Mouse (Mus musculus) hindbrain, embryonic 11.5 days (tissue): ENCODE results near the gene Syne1. TPM values are rescaled to one million over a fixed set of nuclear protein-coding genes. Genes with fewer than 3 reads are reported as not detected.

ENCODE experiments used
- ATAC-seq: fragments of 200-750 bp; cut with Nextera tagmentation; 2 replicates; pipeline ENCODE4 v1.8.0; 2017; ENCODE audit warnings: mild to moderate bottlenecking, moderate TSS enrichment, moderate library complexity; ENCODE audit not compliant: low FRiP score
- DNase-seq: peaks from one replicate; pipeline ENCODE4 v3.0.0-alpha.2; 2015; ENCODE audit warnings: low spot score
- H3K27ac ChIP-seq: fragments of 300-500 bp; sonication (generic); 2 replicates; pipeline ENCODE4 v1.5.1; 2014; ENCODE audit warnings: mild to moderate bottlenecking, low read depth, low read length
- H3K27me3 ChIP-seq: fragments of 300-500 bp; sonication (generic); 2 replicates; pipeline ENCODE4 v1.6.1; 2014; ENCODE audit warnings: mild to moderate bottlenecking, low read length, moderate library complexity, mixed read lengths; ENCODE audit not compliant: control insufficient read depth, insufficient read depth
- H3K36me3 ChIP-seq: fragments of 300-500 bp; sonication (generic); 2 replicates; pipeline ENCODE4 v1.6.1; 2014; ENCODE audit warnings: mild to moderate bottlenecking, low read length, moderate library complexity, mixed read lengths; ENCODE audit not compliant: control insufficient read depth, insufficient read depth
- H3K4me1 ChIP-seq: fragments of 300-500 bp; sonication (generic); replicated peaks from 2 replicates; pipeline ENCODE4 v1.6.1; 2014; ENCODE audit warnings: low read length, mixed read lengths; ENCODE audit not compliant: control insufficient read depth, insufficient read depth
- H3K4me2 ChIP-seq: fragments of 300-500 bp; sonication (generic); replicated peaks from 2 replicates; pipeline ENCODE4 v1.6.1; 2014; ENCODE audit warnings: mild to moderate bottlenecking, low read depth, low read length
- H3K4me3 ChIP-seq: fragments of 300-500 bp; sonication (generic); 2 replicates; pipeline ENCODE4 v1.5.1; 2014; ENCODE audit warnings: low read depth, low read length
- H3K9ac ChIP-seq: fragments of 300-500 bp; sonication (generic); 2 replicates; pipeline ENCODE4 v1.6.1; 2014; ENCODE audit warnings: low read depth, low read length
- H3K9me3 ChIP-seq: fragments of 300-500 bp; sonication (generic); 2 replicates; pipeline ENCODE4 v1.6.1; 2016; ENCODE audit warnings: low read length; ENCODE audit not compliant: control insufficient read depth
- WGBS: fragments of 180-500 bp; shearing (Covaris S2); extraction: QIAGEN DNeasy Blood & Tissue Kit; methylation state at CpG from one replicate; pipeline ENCODE4 v1.1.7; 2014; 5-methylcytosine and 5-hydroxymethylcytosine counted together
- polyA plus RNA-seq: library from polyadenylated mRNA; unstranded; fragments of >200 nt; fragmentation: Nextera tagmentation; extraction: Ambion mirVana; gene quantifications from 2 replicates; pipeline ENCODE4 v1.2.1, GENCODE M21; 2014

The Syne1 gene
- 4.5 and 6.3 TPM in 2 replicates for polyA plus RNA-seq

DNA sequence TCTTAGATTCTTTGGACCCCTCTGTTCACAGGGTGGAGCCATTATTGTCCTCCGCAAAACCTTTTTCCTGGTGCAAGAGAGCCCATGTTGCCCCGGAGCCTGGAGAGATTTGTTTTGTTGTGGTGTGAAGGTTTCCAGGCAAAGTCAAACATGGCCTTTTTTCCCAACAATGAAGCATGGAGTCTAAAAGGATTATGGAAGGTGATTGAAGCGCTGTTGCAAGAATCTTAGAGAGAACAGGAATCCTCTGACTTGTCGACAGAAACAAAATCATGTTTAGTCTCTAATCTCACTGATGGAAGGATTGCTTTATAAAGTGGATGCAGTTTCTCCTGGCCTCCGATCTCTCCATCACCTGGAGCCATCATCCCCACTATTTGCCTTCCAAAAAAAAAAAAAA lies at the start of gene Syne1:
Syne1 (minus strand) TSS at position 101 of the 400 bp plus-strand sequence.
- peaks cover 2% of the 10 kb centered on the region for H3K27me3 ChIP-seq
- peaks cover 3% of the 10 kb centered on the region; the same call in 1 of the 2 replicates for H3K4me1 ChIP-seq
- DNase-seq: no peak
- ATAC-seq: no peak
- H3K27ac ChIP-seq: no peak within 1 kb of the TSS
- H3K9me3 ChIP-seq: no peaks in the 10 kb centered on the region
- 68% methylated on average over 5 of the region's 5 CpGs for WGBS
- H3K4me3 ChIP-seq: peak within 1 kb of the TSS; percentile 54
- peak within 1 kb of the TSS; percentile 61 for H3K9ac ChIP-seq
- peak within 1 kb of the TSS; percentile 94 for H3K4me2 ChIP-seq
- no peaks in the 10 kb centered on the region for H3K36me3 ChIP-seq

DNA sequence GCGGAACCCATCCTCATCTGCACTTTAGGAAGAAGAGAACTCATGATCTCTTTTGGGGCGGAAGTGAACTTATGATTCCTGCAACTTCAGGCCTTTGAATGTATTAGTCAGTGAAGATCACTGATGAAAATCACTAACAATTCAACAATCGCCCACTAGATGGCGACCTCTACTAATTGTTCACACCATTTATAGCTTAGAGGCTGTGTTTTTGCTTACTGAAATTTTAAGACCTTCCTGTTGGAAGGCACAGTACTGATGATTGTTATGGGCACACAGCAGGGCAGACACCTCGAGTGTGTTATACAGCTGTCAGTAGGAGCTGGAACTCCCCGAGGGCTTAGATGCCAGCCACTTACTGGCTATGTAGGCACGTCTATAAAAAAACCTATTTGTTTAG lies 48.8 kb upstream of the Syne1 start:
- no peak overlapping the region for H3K27ac ChIP-seq
- DNase-seq: peak; percentile 85
- no peak overlapping the region for H3K4me3 ChIP-seq
- 22% methylated on average over 7 of the region's 7 CpGs for WGBS
- H3K9ac ChIP-seq: no peak overlapping the region
- no peak overlapping the region for H3K4me2 ChIP-seq
- H3K36me3 ChIP-seq: no peaks in the 10 kb centered on the region
- no peaks in the 10 kb centered on the region for H3K4me1 ChIP-seq
- ATAC-seq: peak; percentile 66
- no peaks in the 10 kb centered on the region for H3K9me3 ChIP-seq
- H3K27me3 ChIP-seq: no peaks in the 10 kb centered on the region

DNA sequence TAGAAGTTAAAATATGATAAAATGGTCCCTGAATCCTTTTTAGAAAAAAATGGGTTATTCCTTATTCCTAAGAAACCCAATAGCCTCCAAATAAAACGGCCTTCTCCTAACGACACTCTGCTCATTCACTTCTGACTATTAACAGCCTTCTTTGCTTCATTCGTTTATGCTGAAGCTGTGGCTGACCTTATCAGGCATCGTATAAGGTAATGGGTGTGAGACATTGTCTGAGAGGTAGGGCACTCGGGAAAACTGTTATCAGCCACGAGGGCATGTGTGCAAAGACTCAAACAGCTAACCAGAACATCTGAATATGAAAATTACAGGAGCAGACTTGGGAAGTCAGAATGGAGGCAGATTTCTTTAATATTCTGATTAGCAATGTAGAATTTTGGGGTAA lies 45.3 kb upstream of the Syne1 start:
- DNase-seq (no peak), ATAC-seq (no peak)
- no peaks in the 10 kb centered on the region for H3K27me3 ChIP-seq
- no peaks in the 10 kb centered on the region for H3K36me3 ChIP-seq
- no peak overlapping the region for H3K27ac ChIP-seq
- no peak overlapping the region for H3K4me2 ChIP-seq
- H3K9me3 ChIP-seq: no peaks in the 10 kb centered on the region
- H3K9ac ChIP-seq: no peak overlapping the region
- WGBS: 79% methylated on average over 6 of the region's 6 CpGs
- H3K4me1 ChIP-seq: no peaks in the 10 kb centered on the region
- H3K4me3 ChIP-seq: no peak overlapping the region

DNA sequence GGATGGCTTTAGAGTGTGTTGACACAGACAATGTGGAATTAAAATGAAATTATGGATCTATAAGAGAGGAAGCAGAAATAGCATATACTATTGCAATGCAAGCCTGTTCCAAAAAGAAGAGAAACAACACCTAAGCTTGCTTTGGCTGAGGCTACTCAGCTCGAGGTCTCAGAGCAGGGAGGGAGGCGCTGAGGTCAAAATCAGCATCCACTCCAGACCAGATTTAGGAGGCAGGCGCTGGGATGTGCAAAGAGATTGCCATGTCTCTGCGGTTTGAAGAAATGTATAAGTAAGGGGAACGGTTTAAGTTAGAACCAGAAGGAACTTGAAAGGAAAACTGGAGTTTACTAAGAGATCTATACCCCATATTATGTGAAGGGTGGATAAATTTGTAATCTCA lies 43.2 kb upstream of the Syne1 start:
- H3K27ac ChIP-seq: no peak overlapping the region
- H3K9ac ChIP-seq: no peak overlapping the region
- no peaks in the 10 kb centered on the region for H3K4me1 ChIP-seq
- ATAC-seq (no peak), DNase-seq (no peak)
- H3K4me3 ChIP-seq: no peak overlapping the region
- H3K36me3 ChIP-seq: no peaks in the 10 kb centered on the region
- no peaks in the 10 kb centered on the region for H3K27me3 ChIP-seq
- no peaks in the 10 kb centered on the region for H3K9me3 ChIP-seq
- 71% methylated on average over 5 of the region's 5 CpGs for WGBS
- H3K4me2 ChIP-seq: no peak overlapping the region

DNA sequence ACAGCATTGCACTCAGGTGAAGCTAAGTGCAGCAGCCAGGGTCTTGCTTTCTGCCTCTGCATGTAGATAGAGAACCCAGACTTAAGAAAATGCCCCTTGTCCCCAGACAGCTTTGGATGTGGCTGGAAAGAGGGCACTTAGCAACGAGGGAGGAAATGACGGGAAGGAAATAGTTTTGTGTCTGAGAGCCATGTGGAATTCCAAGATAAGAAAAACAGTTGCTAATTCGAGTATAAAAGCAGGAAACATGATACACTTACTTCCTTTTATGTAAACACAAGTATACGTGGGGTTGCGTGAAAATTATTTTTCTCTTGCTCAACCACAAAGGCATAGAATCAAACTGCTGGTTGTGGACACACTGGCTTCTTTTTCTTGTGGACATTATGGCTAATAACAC lies 42.2 kb upstream of the Syne1 start, which contains the start of gene Myct1:
Myct1 (plus strand) TSS at position 312 of the 400 bp plus-strand sequence.
- Histone ChIP-seq H3K9ac (no peak within 1 kb of the TSS), H3K9me3 (no peaks in the 10 kb centered on the region), H3K36me3 (no peaks in the 10 kb centered on the region), H3K27ac (no peak within 1 kb of the TSS), H3K4me1 (no peaks in the 10 kb centered on the region), H3K4me2 (no peak within 1 kb of the TSS), H3K27me3 (no peaks in the 10 kb centered on the region), H3K4me3 (no peak within 1 kb of the TSS)
- DNase-seq: no peak
- ATAC-seq: no peak
- WGBS: 61% methylated on average over 5 of the region's 5 CpGs

DNA sequence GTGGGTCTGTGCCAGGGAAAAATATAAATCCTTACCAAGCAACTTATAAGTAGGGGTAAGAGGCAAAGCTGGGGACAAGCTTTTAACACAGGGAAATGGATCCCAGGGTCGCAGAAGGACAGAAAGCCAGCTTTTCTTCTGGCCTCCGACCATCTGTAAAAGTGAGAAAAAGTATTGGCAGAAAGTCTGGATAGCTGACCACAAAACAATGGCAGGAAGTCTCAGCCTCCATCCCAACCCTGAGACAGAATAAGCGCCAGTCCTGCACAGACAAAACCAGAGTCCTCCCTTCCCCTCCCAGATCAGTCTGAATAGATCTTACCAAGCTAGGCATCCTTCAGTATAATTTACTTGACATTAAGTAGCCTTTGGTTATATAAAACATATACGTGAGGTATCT lies 40.7 kb upstream of the Syne1 start:
- 80% methylated on average over 4 of the region's 4 CpGs for WGBS
- no peak for ATAC-seq

DNA sequence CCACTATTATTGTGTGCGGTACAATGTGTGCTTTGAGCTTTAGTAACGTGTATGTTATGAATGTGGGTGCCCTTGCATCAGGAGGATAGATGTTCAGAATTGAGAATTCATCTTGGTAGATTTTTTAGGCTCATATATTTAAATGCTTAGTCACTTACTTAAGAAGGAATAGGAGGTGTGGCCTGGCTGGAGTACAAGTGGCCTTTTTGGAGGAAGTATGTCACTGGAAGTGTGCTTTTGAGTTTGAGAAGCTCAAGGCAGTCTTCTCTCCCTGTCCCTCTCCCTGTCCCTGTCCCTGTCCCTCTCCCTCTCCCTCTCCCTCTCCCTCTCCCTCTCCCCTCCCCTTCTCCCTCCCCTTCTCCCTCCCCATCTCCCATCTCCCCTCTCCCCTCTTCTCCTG lies 39.8 kb upstream of the Syne1 start:
- 82% methylated on average over 2 of the region's 2 CpGs for WGBS
- no peak overlapping the region for H3K9ac ChIP-seq
- H3K9me3 ChIP-seq: no peaks in the 10 kb centered on the region
- no peak overlapping the region for H3K4me3 ChIP-seq
- H3K4me1 ChIP-seq: no peaks in the 10 kb centered on the region
- no peak overlapping the region for H3K27ac ChIP-seq
- no peak for DNase-seq
- H3K36me3 ChIP-seq: no peaks in the 10 kb centered on the region
- H3K4me2 ChIP-seq: no peak overlapping the region
- H3K27me3 ChIP-seq: no peaks in the 10 kb centered on the region
- no peak for ATAC-seq

More for the DNA sequence above, 40.7 kb upstream of the Syne1 start:
- H3K9me3 ChIP-seq: no peaks in the 10 kb centered on the region
- no peaks in the 10 kb centered on the region for H3K36me3 ChIP-seq
- H3K4me2 ChIP-seq: no peak overlapping the region
- H3K27ac ChIP-seq: no peak overlapping the region
- no peak overlapping the region for H3K4me3 ChIP-seq
- H3K4me1 ChIP-seq: no peaks in the 10 kb centered on the region
- DNase-seq: no peak
- H3K27me3 ChIP-seq: no peaks in the 10 kb centered on the region
- no peak overlapping the region for H3K9ac ChIP-seq

DNA sequence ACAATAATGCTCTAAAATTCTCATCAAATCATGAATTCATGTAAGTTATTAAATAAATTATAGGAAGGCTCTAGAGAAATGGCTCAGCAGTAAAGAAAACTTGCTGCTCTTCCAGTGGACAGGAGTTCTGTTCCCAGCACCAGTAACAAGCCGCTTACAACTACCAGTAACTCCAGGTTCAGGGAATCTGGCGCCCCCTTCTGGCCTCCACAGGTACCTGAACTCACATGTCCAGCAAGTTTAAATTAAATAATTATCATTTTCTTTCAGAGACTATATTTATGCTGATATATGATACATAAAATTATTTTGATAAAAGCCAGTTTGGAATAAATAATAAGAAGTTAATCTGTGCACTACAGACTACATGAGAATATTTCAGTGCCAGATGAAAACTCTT lies 22.0 kb upstream of the Syne1 start:
- Histone ChIP-seq H3K4me1 (no peaks in the 10 kb centered on the region), H3K4me3 (no peak overlapping the region), H3K27me3 (no peaks in the 10 kb centered on the region), H3K36me3 (no peaks in the 10 kb centered on the region), H3K9ac (no peak overlapping the region), H3K4me2 (no peak overlapping the region), H3K9me3 (no peaks in the 10 kb centered on the region), H3K27ac (no peak overlapping the region)
- ATAC-seq (no peak), DNase-seq (no peak)
- WGBS: 57% methylated on average over 2 of the region's 2 CpGs

DNA sequence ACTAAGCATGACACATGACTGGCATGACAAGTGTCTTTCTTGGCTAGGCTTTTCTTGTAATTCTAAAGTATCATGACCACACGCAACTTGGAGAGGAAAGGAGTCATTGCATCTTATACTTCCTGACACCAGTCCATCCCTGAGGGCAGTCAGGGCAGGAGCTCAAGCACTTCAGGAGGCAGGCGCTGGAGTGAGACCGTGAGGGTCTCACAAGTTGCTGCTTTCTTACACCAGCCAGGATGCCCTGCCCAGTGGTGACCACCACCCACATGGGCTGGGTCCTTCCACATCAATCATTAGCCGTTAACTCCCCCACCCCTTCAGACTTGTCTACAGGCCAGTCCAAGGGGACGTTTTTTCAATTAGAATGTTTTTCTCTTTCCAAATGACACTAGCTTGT lies 20.1 kb upstream of the Syne1 start:
- Histone ChIP-seq H3K36me3 (no peaks in the 10 kb centered on the region), H3K4me1 (no peaks in the 10 kb centered on the region), H3K4me3 (no peak overlapping the region), H3K9me3 (no peaks in the 10 kb centered on the region), H3K4me2 (no peak overlapping the region), H3K27ac (no peak overlapping the region), H3K27me3 (no peaks in the 10 kb centered on the region), H3K9ac (no peak overlapping the region)
- whole genome bisulfite sequencing: 74% methylated on average over 5 of the region's 5 CpGs
- ATAC-seq (no peak), DNase-seq (no peak)
